17 mouse cellular contexts compared by ENCODE assay signal in genomic region chr10:42894263-42894662, GRCm38 (mm10). TPM values are rescaled to one million over a fixed set of nuclear protein-coding genes. Genes with fewer than 3 reads are reported as not detected.
DNase-seq lines count a peak whose midpoint lies in the region; ATAC-seq and TF ChIP-seq lines count a peak whose summit lies in the region.
"Had no signal": no experiment of that assay in that cellular context is flagged by ENCODE, and none has a peak within 500 bp of the region (broad histone marks: within the 10 kb centered on the region; RNA-seq: fewer than 3 reads in every experiment).

No protein-coding gene starts in this region.

- no peak overlapping the region for H3K4me2 ChIP-seq in heart, embryonic 11.5 days
- H3K4me2 ChIP-seq: hindbrain, embryonic 14.5 days; neural tube, embryonic 15.5 days had no signal

- TF ChIP-seq POLR2A in heart, adult 2 months (IDR thresholded peaks at IDR 0.05; ENCODE audit: insufficient read depth, low read depth, low read length): no peak

- intact Hi-C loops in heart, adult 2 months (cut with DNase I): no loop called here

- no peaks in the 10 kb centered on the region for H3K79me2 ChIP-seq in heart, adult 2 months (replicated peaks; ENCODE audit: control insufficient read depth, insufficient read depth, low read length)

- no peak overlapping the region for H3K27ac ChIP-seq in heart, adult 2 months
- no peak overlapping the region for H3K27ac ChIP-seq in heart, embryonic 11.5 days (ENCODE audit: low read depth, low read length)
- H3K27ac ChIP-seq: hindbrain, embryonic 14.5 days; liver, embryonic 14.5 days; neural tube, embryonic 15.5 days had no signal

- WGBS in heart, adult 2 months: 39% methylated on average over 3 of the region's 3 CpGs
- WGBS in heart, embryonic 11.5 days (ENCODE audit: insufficient replicate concordance): 58% methylated on average over 3 of the region's 3 CpGs

- H3K9me3 ChIP-seq in heart, embryonic 11.5 days (replicated peaks; ENCODE audit: control insufficient read depth, low read length): no peaks in the 10 kb centered on the region
- H3K9me3 ChIP-seq: limb, embryonic 10.5 days; neural tube, embryonic 15.5 days had no signal

- no peak for ATAC-seq in heart, embryonic 11.5 days (replicated peaks; ENCODE audit: insufficient number of reproducible peaks, low FRiP score, low TSS enrichment)
- ATAC-seq: lung, postnatal 0 days had no signal

- TF ChIP-seq CTCF in heart, adult 2 months (IDR thresholded peaks at IDR 0.05): no peak

- H3K36me3 ChIP-seq in heart, adult 2 months (ENCODE audit: control insufficient read depth, insufficient read depth, low read length): no peaks in the 10 kb centered on the region
- H3K36me3 ChIP-seq in heart, embryonic 11.5 days (ENCODE audit: control insufficient read depth, insufficient read depth, low read length): no peaks in the 10 kb centered on the region
- H3K36me3 ChIP-seq: limb, embryonic 10.5 days; neural tube, embryonic 15.5 days had no signal

- no peak overlapping the region for H3K9ac ChIP-seq in heart, adult 2 months (ENCODE audit: low read depth, low read length)
- no peak overlapping the region for H3K9ac ChIP-seq in heart, embryonic 11.5 days (ENCODE audit: low read depth, low read length)
- H3K9ac ChIP-seq: hindbrain, embryonic 14.5 days; liver, embryonic 14.5 days; neural tube, embryonic 15.5 days had no signal

- 0 out of 2 replicates have a peak, but pooled peaks have one; percentile 49 for TF ChIP-seq EP300 in heart, adult 2 months (IDR thresholded peaks at IDR 0.05; ENCODE audit: insufficient read depth, low read depth, low read length)

- no peak overlapping the region for H3K4me3 ChIP-seq in heart, adult 2 months
- H3K4me3 ChIP-seq in heart, embryonic 11.5 days (ENCODE audit: low read depth, low read length): no peak overlapping the region
- H3K4me3 ChIP-seq: limb, embryonic 10.5 days; neural tube, embryonic 15.5 days had no signal

- H3K4me1 ChIP-seq in heart, adult 2 months (ENCODE audit: control insufficient read depth, insufficient read depth, low read length): peaks cover 4% of the 10 kb centered on the region; the same call in 1 of the 2 replicates
- peaks cover 10% of the 10 kb centered on the region for H3K4me1 ChIP-seq in heart, embryonic 11.5 days (ENCODE audit: control insufficient read depth, insufficient read depth, low read length)
- H3K4me1 ChIP-seq: neural tube, embryonic 15.5 days had no signal

- H3K27me3 ChIP-seq in heart, adult 2 months (ENCODE audit: control insufficient read depth, insufficient read depth, low read length): no peaks in the 10 kb centered on the region
- H3K27me3 ChIP-seq in heart, embryonic 11.5 days (ENCODE audit: control insufficient read depth, insufficient read depth, low read length): no peaks in the 10 kb centered on the region
- H3K27me3 ChIP-seq: neural tube, embryonic 15.5 days had no signal

- peak; percentile 23 for DNase-seq in embryo, embryonic 10.5 days (ENCODE audit: low spot score)
- no peak for DNase-seq in embryo, embryonic 11 days
- no peak for DNase-seq in heart, adult 2 months
- peak; percentile 51 for DNase-seq in retina, postnatal 1 day
- DNase-seq in retina, embryonic 14.5 days (ENCODE audit: low spot score): no peak
- DNase-seq in testis, postnatal 10 days (ENCODE audit: low spot score): peak; percentile 62
- no peak for DNase-seq in kidney, postnatal 14 days
- DNase-seq: cerebellum, adult 8-10 months; kidney, adult 18-20 months; kidney, postnatal 36 days; spleen, adult 18-20 months had no signal

RNA-seq across cellular contexts. Expression of gene Scml4, which starts 34.1 kb away (rescaled TPM):
- 1 to 10 TPM in 1 of 2 experiments, under 1 TPM in 1; 0.84 to 1.3 TPM for total RNA-seq in heart, adult 2 months (2021)
- 1.3 and 2.1 TPM in 2 replicates for polyA plus RNA-seq in heart, adult 2 months (2012; rRNA removed)
- polyA plus RNA-seq in heart, embryonic 11.5 days (2014; fragmentation: Nextera tagmentation; extraction: Ambion mirVana): 0.92 and 1.7 TPM in 2 replicates

Comparison
In these comparisons a context has a peak if more than half of its experiments do, and no peak if none do; other contexts are left out.
1. DNase-seq: peak in embryo, embryonic 10.5 days (single experiment), retina, postnatal 1 day (single experiment) and testis, postnatal 10 days (single experiment); none in embryo, embryonic 11 days (single experiment), heart, adult 2 months (0 of 2), retina, embryonic 14.5 days (single experiment) and kidney, postnatal 14 days (single experiment).